15 mouse cellular contexts compared by ENCODE assay signal in the genomic region with DNA sequence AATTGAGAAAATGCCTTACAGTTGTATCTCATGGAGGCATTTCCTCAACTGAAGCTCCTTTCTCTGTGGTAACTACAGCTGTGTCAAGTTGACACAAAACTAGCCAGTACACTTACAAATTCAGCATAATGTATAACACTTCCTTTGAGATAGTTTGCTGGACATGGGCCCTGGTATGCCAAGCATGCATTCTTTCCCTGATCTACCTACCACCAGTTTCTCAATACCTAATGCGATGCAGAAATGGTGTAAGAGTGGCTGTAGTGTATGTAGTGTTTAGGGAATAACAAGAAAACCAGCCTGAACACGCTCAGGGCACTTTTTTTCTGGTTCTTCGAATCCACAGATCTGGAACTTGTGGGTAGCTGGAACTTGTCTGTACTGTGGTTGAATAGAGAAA.
"Had no signal": no experiment of that assay in that cellular context is flagged by ENCODE, and none has a peak within 500 bp of the region (broad histone marks: within the 10 kb centered on the region; RNA-seq: fewer than 3 reads in every experiment).

No protein-coding gene starts in this region.

- H3K4me3 ChIP-seq: limb, embryonic 10.5 days; liver, embryonic 15.5 days; megakaryocyte, embryonic 14.5 days; neural tube, embryonic 13.5 days; stomach, embryonic 15.5 days had no signal

- H3K9me3 ChIP-seq: limb, embryonic 10.5 days; liver, embryonic 15.5 days; megakaryocyte, embryonic 14.5 days; neural tube, embryonic 13.5 days; stomach, embryonic 15.5 days had no signal

- ATAC-seq: intestine, embryonic 16.5 days; midbrain, embryonic 16.5 days had no signal

- H3K4me2 ChIP-seq: liver, embryonic 11.5 days; liver, embryonic 15.5 days; midbrain, embryonic 11.5 days; neural tube, embryonic 13.5 days; stomach, embryonic 15.5 days had no signal

- H3K27ac ChIP-seq: limb, embryonic 10.5 days; liver, embryonic 15.5 days; macrophage; neural tube, embryonic 13.5 days; stomach, embryonic 15.5 days had no signal

- H3K36me3 ChIP-seq: limb, embryonic 10.5 days; liver, embryonic 15.5 days; neural tube, embryonic 13.5 days; stomach, embryonic 15.5 days had no signal

- H3K9ac ChIP-seq: liver, embryonic 15.5 days; neural tube, embryonic 13.5 days; stomach, embryonic 15.5 days had no signal

- DNase-seq: kidney, adult 9 months; kidney, postnatal 10 days; lung, adult 2 months; right cerebral cortex, postnatal 14 days; thymus, postnatal 36 days had no signal

- H3K27me3 ChIP-seq: liver, embryonic 15.5 days; neural tube, embryonic 13.5 days; stomach, embryonic 15.5 days had no signal

- H3K4me1 ChIP-seq: neural tube, embryonic 13.5 days had no signal
